Mouse (Mus musculus): ENCODE measurements around the gene Gpr39.

DNA sequence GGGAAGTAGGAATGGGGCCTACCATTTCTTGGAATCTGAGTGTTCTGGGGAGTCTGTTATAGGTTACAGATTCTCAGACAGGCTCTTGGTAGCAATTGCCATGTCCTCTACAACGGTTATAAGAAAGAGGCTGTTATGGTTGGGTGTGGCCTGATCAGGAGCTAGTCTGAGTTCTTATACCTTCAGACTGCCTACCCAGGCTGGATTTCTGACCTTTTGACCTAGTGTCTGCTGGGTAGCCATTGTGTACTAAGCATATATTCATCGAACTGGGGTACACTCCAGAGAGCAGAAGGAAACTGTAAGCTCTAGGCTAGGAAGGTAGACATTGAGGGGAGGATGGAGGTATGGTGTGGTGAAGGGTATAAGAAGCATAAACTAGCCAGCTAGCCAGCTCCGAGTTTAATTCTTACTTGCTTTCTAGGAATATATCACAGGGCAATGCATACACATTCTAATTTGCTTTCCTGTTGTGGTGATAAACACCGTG, 24.4 kb downstream of the Gpr39 start:
- TF ChIP-seq MYOG (IDR thresholded peaks at IDR 0.05; ENCODE audit: control insufficient read depth, extremely low read depth, insufficient read length) (no peak), CTCF (IDR thresholded peaks at IDR 0.05; ENCODE audit: control insufficient read depth, insufficient read depth, insufficient read length) (no peak), MYOD1 (IDR thresholded peaks at IDR 0.05; ENCODE audit: control insufficient read depth, insufficient read length, low read depth) (no peak), CEBPB (IDR thresholded peaks at IDR 0.05; ENCODE audit: low read depth) (no peak)
